Mouse (Mus musculus): ENCODE measurements at regions not wholly inside any gene's neighbourhood (a gene's known extent, or its start where the extent isn't known, plus 50 kb on each side); places are given as distances from the start of the nearest gene placed in this dataset.
"Not testable (repeated sequence)": the region's sequence is repeated elsewhere in the genome, so short reads cannot be mapped to it uniquely, and the experiment has no call there.

DNA sequence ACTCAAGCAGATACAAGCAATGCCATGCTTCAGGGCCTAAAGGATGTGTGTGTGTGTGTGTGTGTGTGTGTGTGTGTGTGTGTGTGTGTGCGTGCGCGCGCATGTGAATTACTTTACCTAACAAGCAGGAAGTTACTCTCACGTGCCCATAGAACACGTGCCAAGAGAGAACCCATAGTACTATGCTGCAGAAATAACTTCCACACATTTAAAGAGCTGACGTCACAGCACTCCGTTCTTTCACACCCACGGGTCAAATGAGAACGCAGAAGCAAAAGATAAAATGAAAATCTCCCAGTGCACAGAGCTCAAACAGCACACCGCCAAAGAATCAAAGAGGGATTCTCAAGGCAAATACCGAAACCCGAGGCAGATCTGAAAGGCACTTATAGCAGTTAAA is 195.9 kb downstream of the Unc5cl start:
- no peak for DNase-seq (ENCODE audit: low spot score)

DNA sequence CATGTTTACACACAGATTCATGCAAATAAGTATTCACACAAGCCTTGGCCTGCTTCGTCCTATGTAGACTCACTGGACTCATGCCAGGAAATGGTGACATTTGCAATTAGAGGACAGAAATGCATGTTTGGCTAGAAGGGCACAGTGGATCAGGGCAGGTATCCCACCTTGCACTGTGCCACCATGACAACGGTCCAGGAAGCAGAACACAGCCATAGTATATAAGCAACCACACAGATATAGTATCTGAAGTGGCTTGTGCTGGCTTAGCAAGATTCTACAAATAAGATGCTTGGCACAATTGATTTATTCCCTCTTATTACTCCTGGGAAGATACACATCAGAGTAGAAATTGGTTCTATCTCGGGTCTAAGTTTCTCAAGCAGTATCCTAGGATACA is 218.0 kb downstream of the Unc5cl start:
- no peak for DNase-seq (ENCODE audit: low spot score)

DNA sequence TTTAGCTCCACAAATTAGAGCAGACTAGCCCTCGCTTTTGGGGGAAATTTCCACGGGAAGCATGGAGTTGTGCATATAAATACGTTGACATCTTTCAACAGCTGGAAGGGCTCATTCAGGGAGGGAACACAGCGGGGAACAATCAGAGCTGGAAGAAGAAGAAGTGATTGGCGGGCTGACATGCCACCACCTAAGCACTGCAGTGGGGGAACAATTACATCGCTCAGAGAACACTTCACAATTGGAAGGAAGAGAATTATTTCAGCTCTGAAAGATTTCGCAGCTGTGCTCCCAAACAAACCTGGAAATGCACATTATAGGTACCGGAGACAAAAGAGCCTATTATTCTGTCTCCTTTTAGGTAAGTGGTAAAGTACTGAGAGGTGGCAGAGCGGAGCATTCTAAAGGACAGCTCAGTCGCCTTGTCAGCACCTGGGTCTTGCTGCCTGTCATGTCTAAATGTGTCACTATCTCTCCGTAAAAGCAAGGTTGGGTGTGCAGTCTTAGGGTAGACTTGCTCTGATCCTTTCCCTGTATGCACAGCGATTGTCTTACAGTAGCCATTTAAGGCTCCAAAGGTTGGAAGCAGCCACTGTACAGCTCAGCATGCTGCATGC is 223.6 kb downstream of the Unc5cl start:
- DNase-seq (ENCODE audit: low spot score), result no peak

- no peak for DNase-seq (ENCODE audit: low spot score)
These were observed 225.6 kb downstream of the Unc5cl start for GRCm38 (mm10) chr17:48680331-48680730.

DNA sequence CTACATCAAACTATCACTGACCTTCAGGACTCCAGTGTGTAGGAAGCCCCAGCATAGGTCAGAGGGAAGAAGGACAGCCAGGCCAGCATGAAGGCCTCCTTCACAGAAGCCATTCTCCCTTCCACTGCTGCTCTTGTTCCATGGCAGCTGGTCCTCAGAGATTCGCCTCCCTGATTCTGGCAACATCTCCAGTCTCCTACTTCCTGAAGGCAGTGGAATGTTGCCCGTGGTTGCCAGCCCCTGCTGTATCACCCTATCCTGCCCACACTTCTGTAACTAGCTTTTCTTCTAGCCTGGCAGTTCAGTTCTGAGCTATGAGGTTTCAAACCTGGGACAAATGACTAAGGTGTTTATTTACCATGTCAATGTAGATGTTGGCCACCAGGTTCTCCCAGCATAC is 234.2 kb downstream of the Unc5cl start:
- DNase-seq (ENCODE audit: low spot score), result no peak

DNA sequence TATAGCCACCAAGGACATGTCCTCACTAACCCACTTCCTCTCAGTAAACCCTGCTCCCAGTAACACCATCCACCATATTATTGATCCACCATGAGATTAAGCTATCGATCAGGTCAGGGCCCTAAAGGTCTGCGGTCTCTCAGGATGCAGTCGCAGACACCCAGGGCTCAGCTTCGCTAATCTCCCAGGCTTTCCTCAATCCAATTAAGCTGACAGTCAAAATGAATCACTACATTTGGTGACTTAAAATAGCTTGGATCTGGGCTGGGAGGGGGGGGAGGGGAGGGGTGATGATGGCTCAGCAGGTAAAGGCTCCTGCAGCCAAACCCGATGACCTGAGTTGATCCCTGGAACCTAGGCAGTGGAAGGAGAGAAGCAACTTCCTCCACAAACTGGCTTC is 233.7 kb upstream of the Lrfn2 start:
- DNase-seq (ENCODE audit: low spot score), result no peak

GRCm38 (mm10) chr17:48700591-48700990 is 231.6 kb upstream of the Lrfn2 start:
- DNase-seq (ENCODE audit: low spot score), result peak; percentile 51

DNA sequence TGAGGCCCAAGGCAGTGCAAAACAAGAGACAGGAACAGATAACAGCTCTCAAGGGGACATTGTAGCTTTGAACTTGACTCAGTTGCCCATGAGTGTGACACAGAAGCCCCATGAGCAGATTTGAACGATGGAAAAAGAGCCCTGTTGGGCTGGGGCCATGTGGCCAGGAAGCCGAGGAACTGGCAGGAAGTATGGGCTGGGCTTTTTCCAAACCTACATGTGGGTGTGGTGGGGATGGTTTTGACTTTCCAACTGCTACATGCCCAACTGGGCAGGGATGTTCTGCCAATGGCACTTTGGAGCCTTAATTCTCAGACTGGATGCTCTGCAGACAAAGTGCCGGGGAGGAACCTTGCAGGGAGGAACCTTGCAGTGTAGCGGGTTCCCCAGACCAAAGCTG is 211.7 kb upstream of the Lrfn2 start:
- DNase-seq (ENCODE audit: low spot score), result no peak

- no peak for DNase-seq (ENCODE audit: low spot score)
These were observed 208.9 kb upstream of the Lrfn2 start for GRCm38 (mm10) chr17:48723286-48723685.

- DNase-seq (ENCODE audit: low spot score), result no peak
These were observed 207.6 kb upstream of the Lrfn2 start for GRCm38 (mm10) chr17:48724513-48725112.

DNA sequence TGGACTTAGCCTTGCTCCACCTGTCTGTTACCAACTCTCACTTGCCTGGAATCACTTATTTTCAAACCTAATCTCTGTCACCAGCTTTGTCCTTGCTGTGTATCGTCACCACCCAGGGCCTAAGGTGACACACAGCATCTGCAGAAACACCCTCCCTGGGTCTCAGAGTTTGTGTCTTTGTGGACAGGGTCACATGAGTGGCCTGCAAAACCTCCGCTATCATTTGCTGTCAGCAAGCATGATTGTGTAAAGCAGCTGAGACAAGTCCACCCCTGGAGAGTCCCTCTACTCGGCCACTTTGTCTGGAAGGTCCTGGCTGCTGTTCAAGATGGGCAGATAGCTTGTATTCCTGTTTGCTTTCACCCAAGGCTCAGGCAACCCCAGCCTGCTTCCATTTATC is 205.7 kb upstream of the Lrfn2 start:
- DNase-seq (ENCODE audit: low spot score), result no peak

DNA sequence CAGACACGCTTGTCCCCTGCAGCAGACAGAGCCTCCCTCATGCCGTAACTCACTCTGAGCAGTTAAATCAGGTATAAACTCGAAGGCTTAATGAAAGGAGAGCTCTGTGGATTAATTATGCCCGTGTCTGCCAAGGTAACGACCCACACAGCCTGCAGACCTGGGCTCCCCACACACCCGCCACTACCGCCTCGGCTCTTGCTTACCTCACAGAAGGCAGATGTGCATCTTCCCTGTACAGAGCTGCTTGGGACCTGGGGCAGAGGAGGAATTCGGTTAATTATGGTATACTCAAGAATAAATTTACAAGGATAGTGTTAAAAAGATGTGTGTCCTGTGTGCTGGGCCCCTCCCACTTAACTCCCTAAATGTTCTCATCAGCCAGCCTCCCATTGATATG is 198.4 kb upstream of the Lrfn2 start:
- no peak for DNase-seq (ENCODE audit: low spot score)

GRCm38 (mm10) chr17:48737181-48737580 is 195.0 kb upstream of the Lrfn2 start:
- DNase-seq (ENCODE audit: low spot score), result not testable (repeated sequence)

DNA sequence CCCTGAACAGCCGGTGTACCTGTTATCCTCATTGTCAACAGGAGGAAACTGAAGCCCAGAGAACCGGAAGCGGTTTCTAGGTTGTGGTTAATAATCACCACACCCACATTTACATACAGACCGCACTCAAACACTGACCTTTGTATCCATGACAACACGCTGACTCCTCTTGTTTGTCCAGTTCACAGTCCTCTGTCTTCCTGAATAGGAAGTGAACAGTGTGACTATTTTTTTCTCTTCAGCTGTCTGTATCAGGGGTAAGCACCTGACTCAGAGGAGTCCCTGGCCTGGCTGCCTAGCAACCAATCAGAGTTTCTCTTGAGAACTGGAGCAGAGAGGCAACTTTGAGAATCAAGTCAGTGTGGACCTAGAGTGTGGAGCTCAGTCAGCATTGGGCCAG is 193.5 kb upstream of the Lrfn2 start:
- no peak for DNase-seq (ENCODE audit: low spot score)

GRCm38 (mm10) chr17:48742769-48743405 is 189.3 kb upstream of the Lrfn2 start:
- no peak for DNase-seq (ENCODE audit: low spot score)

DNA sequence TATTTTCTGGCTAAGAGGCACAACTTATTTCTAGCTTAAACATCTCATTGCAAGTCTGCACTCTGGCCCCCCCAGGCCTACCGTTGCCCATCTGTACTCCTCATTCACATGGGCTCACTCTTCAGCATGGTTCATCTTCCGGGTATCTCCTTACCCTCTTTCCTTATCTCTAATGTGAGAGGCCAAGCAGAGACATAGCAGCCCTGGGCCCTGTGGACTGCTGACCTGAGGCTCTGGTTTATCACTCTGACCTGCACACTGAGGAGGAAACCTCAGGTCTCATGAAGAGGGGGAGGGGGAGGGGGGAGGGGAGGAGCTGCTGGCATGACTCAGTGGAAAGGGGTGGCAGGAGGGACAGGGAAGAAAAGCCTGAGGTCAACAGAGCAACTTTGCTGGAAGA is 162.1 kb upstream of the Lrfn2 start:
- no peak for DNase-seq (ENCODE audit: low spot score)

DNA sequence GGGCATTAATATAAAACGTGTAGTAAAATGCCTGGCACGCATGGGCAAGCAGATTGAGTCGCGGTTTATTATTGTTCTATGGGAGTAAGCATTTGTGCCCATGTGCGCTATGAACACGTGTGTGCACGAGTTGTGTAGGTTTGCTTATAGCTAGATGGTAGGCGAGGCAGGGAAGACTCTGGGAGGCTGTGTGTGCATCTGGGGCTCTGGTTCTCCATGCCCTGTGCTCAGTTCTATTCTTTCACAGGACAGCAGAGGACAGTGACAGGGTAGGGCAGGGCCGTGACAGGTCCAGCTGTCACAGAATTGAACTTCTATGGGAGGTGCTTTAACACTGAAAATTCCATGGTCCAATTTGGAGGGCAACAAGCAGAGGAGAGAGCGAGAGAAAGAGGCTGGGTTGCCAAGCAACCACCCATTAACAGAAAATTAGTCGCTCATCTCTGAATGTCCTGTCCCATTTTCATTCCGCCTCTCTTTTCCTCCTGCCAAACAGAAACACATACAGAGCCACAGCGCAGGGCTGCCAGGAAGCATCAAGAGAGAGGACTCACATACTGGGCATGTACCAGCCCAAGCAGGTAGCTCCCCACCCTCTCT is 160.4 kb upstream of the Lrfn2 start:
- no peak for DNase-seq (ENCODE audit: low spot score)

- peak; percentile 83 for DNase-seq (ENCODE audit: low spot score)
These were observed 157.8 kb upstream of the Lrfn2 start for GRCm38 (mm10) chr17:48774172-48774890.

- DNase-seq (ENCODE audit: low spot score), result no peak
These were observed 156.7 kb upstream of the Lrfn2 start for GRCm38 (mm10) chr17:48775479-48775878.

- peak; percentile 53 for DNase-seq (ENCODE audit: low spot score)
These were observed 155.7 kb upstream of the Lrfn2 start for GRCm38 (mm10) chr17:48776502-48776902.

DNA sequence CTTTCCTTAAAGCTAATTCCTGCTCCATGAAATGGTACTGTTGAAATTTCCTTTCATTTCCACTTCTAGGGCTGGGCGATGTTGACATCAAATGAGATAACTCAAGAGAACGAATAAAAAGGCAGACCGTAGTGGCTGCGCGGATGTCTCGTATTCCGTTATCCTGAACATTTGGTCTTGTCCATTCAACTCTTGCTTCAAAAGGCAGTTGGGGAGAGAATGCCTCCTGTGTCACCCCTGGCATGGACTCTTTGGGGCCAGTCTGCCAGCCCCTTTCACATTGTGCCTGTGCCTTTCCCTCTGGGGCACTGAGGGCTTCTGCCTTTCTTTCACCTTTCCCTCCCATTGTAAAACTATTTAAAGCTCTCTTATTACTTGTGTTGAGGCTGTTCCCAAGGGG is 152.0 kb upstream of the Lrfn2 start:
- no peak for DNase-seq (ENCODE audit: low spot score)

DNA sequence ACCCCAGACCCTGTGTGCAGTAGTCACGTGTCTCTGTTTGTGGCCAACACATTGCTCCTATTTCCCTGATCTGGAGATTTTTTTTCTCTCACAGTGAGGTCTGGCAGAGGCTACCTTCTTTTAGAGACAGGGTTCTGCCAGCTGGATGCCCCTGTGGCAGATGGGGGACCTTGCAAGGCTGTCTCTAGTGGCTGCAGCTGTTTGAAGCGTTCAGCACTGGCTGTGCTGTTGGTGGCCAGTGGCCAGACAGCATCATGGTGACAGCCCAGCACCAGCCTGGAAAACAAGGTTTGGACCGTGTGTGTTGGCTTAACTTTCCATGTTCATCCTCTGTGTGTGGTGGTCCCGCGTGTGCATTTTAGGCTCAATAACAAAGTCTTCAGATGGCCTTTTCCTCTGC is 147.8 kb upstream of the Lrfn2 start:
- no peak for DNase-seq (ENCODE audit: low spot score)

GRCm38 (mm10) chr17:48786501-48786900 is 145.7 kb upstream of the Lrfn2 start:
- no peak for DNase-seq (ENCODE audit: low spot score)

Measured in embryo, embryonic 10 days (tissue).